Comparison of ENCODE assay signal across 8 mouse cellular contexts in genomic region chr10:93606326-93606725, GRCm38 (mm10).
"Had no signal": no experiment of that assay in that cellular context is flagged by ENCODE, and none has a peak within 500 bp of the region (broad histone marks: within the 10 kb centered on the region; RNA-seq: fewer than 3 reads in every experiment).

No protein-coding gene starts in this region.

- DNase-seq: kidney, adult 2 months; kidney, postnatal 10 days; kidney, postnatal 36 days; liver, postnatal 0 days; lung, embryonic 14.5 days; right cerebral cortex, postnatal 25 days; spleen, adult 18-20 months; thymus, postnatal 25 days had no signal
